Mouse (Mus musculus): ENCODE measurements around the gene Tmem132a.

The Tmem132a gene

DNA sequence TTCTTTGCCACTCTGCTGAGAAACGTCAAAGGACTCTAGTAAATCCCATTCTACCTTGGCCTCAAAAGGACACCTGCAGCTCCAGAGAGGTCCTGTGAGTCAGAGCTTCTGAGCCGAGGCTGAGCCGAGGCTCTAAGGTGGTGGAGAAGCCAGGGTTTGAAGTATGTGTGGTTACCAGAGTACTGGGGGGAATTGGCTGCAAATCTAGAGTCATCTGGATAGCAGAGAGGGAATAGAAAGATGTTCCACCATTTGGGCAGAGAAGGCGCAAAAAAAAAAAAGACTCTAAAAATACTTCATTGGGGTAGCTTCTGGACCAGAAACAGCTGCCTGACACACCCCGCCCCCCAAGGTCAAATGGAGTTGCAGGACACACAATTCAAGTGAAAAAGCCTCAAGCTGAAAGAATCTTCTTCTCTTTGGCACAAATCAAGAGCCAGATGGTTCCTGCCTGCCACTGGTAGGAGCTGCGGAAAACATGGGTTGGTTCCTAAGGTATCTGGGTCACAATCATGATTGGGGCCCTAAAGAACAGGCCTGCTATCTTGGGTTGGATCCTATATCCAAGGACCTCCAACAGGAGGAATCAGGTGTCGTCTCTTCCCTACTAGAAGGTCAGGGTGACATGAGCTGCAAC is 8.6 kb upstream of the Tmem132a start:
- DNase-seq (ENCODE audit: low spot score in 2 of 2) = no peak

DNA sequence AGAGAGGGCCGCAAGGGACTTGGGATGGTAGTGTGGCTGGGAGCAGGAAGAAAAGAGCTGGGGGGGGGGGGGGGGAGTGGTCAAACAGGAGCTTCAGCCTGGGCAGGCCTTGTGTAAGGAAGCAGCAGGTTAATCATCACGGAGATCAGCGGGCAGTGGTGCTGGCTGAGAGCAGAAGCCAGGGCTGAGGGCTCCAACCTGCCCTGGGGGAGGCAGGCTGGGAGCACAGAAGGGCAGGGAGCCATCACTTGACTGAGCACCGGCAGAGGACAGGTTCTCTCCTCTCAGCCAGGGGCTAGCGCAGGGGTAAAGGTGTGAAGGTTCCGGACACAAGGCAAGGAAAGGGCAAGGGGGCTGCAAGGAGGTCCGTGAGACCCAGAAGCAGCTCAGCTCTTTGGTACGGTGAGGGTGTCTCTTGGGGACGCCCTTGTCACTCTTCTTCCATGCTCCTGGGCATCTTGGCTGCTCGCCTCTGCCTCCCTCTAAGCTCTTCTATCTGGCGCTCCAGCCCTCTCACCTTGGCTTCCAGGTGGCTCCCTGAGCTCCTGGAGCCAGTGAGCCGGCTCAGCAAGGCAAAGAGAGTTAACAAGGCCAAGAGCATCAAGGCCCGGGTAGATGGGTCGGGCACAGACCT is 1.7 kb upstream of the Tmem132a start:
- DNase-seq (ENCODE audit: low spot score in 2 of 2) = no peak

DNA sequence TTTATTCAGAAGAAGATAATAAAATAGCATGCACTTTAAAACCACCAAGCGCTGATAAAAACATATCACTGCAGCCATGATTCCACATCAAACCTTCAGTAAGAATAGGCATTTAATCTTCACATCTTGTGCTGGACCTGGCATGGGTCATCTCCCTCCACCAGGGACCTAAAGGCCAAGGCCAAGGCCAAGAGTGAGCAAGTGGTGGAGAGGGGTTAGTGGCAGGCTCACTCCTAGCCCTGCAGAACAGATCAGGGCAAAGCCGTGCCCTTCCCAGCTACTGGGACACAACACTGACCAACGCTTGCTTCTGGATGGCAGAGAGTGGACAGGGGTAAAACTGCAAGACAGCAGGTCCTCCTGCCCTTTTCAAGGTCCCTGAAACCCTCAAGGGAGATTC is 936 bp upstream of the Tmem132a start:
- no peak for DNase-seq (ENCODE audit: low spot score in 2 of 2)

DNA sequence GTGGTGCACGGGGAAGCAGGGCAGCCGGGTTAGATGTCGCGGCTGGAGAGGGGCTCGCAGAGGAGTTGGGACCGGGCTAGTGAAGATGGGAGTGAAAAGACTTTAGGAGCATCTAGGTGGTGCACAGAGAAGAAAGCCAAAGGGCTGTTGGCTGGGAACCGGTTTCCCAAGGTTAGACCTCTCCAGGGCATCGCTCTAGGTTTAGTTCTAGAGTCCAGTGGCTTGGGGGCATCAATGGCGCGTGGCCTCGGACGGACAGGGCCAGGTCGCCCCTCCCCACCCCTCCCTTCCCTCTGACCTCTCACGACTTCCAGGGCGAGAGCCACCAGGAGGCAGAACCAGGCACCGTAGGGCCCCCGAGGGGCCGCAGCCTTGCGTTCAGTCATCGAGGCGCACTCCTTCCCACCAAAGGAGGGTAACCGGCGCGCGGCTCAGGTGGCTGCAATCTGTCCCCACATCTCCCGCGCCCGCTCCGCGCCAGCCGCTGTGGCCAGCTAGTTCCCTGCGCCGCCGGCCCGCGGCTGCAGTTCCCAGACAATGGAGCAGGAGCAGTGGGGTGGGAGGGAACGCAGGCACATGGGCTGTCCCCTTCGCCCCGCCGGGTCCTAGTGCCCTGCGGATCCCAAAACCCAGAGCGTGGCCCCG is 377 bp downstream of the Tmem132a start:
- DNase-seq (ENCODE audit: low spot score in 2 of 2) = peak; percentile 70 to 79

DNA sequence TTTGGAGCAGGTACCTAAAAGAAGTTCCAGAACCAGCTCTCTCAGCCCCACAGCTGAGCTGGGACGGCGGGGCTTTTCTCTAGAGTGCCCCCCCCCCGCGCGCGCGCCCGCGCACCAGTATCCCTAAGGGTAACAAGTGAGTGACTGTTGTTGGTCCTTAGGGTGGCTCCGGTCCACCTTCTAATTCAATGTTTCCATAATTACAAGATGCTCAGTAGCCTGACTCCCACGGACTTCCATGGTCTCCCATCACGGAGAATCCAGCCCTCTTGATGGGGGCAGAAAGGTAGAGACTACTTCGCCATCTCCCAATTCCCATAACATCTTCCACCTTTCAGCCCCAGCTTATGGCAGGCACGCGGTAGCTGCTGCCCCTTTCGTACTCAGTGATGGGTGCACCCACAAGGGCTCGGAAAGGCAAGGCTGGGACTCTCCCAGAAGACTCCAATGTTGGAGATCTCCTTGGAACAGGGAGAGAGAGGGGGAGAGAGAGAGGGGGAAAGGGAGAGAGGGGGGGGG is 1.1 kb downstream of the Tmem132a start:
- peak in 1 of 2 experiments; percentile 14 for DNase-seq (ENCODE audit: low spot score in 2 of 2)

DNA sequence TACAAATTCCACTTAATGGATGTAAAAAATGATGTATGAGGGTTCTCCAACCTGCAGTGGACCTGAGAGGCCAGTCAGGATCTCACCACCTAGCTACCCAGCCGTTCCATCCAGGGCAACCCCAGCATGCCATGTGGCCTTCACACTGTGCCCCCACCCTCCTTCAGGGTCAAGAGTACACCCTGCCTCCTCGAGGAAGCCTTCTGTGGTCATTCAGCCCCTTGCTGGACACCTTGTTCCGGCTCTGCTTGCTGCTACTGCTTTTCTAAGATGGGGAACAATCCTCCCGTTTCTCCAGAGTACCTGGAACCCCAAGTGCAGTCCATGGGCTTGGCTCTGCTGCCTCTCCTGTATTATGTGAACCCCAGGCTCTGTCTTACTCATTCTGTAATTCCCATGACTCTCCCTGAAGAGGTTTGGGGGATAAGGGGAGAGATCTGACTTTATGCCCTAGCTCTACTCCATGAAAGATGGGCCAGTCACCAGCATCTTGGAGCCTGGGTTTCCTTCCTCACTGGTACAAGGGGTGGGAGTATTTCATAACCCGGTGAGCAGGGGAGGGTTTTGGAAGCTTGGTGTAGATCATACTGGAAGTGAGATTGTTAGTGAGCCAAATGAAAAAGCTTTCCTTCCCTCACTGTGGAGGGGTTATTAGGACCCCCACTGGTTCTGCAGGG is 1.7 kb downstream of the Tmem132a start:
- DNase-seq (ENCODE audit: low spot score in 2 of 2) = peak in 1 of 2 experiments; percentile 11

DNA sequence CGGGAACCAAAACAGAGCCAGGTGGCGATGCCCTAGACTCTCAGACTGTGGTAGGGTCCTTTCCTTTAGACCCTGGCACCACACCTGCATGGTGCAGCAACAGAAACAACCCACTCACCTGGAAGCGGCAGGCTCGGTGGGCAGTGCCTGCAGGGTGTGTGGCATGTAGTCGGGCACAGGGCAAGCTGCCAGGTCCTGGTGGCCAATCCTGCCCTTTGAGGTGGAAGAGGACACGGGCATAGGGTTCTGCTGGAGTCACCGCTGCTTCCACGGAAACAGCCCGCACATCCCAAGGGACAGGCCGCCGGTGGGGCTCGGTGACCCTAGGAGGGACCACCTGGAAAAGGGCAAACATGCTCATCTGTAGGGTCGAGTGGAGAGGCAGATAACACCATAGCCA is 3.4 kb downstream of the Tmem132a start:
- no peak for DNase-seq (ENCODE audit: low spot score in 2 of 2)

DNA sequence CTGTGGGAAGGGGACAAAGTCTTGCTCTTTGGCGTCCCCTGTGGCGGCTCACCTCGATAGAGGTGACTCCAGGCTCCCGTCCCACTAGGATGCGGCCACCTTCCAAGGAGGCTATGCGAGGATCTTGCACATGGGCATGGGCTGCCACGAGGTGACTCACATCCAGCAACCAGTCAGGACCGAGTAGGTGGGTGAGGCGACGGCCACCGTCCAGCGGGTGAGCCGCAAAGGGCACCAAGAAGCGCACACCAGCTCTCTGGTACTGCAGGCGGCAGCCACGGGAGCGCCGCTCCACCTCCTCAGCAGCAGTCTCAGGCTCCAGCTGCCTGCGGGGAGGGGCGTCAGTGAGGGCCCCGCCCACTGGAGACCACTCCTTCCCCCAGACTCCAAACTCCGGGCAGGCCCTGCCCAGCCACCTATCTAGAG is 9.7 kb downstream of the Tmem132a start:
- DNase-seq (ENCODE audit: low spot score in 2 of 2) = peak in 1 of 2 experiments; percentile 15

DNA sequence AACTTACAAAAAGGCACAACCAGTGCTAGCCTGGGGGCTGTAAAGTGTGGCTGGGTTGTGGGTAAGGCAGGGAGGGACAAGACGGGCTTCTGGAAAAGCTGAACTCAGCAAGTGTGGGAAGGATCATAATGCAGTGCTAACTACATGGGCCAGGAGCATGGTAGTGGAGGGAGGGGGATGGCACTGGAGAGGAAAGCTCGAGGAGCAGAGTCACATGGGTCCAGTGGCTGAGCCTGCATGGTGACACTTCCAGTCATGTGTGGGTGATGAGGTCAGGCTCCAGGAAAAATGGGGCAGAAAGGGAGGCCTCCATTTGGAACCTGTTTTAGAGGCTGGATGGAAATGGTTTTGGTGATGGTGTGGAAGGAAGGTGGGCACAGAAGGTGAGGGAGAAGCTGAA is 13.2 kb downstream of the Tmem132a start:
- DNase-seq (ENCODE audit: low spot score in 2 of 2) = no peak

DNA sequence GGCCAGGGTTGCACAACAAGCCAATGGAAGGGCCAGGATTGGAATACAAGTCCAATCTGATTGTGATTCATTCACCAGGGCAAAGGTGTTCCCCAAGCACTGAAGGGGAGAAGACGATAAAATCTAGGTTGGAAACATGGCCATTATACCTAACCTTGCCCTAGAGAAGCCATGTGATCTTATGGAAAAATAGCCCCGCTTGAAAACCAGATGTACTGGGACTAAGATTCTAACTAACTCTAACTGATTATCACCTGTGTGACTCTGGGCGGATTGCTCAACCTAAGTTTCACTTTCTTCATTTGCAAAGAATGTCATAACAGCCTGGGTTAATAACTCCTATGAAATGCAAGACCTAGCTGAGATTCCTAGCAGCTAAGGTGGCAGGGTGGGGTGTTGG is 14.3 kb downstream of the Tmem132a start:
- DNase-seq (ENCODE audit: low spot score in 2 of 2) = no peak

DNA sequence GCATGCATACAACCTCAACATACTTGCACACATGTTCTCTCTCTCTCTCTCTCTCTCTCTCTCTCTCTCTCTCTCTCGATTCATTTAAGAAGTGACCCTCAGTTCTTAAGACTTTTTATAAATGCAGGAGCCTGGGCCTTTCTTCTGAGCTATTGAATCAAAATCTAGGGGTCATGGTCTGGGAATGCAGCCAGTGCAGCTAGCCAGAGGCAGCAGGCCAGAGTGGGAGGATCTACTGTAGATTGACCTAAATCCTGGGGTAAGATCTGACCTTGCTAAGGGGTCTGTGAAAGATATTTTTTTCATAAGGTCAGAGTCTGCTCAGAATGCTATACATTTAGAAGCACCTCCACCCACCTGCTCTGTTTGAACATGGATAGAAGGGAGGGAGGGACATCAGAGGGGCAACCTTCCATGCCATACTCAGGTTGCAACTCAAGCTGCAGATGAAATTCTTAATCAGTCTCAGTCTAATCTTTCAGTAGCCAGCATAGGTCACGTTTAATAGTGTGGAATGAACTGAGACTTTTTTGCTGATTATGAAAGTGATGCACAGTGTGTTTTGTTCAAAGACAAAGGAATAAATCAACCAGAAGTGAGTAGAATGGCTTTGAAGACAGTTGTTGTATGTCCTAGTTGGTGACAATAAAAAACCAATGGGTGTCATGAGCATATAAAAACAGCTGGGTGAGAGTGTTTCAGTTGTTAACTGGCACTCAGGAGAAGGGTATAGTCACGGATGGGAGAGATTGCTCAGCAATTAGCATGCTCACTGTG is 22.2 kb downstream of the Tmem132a start:
- no peak for DNase-seq (ENCODE audit: low spot score in 2 of 2)

DNA sequence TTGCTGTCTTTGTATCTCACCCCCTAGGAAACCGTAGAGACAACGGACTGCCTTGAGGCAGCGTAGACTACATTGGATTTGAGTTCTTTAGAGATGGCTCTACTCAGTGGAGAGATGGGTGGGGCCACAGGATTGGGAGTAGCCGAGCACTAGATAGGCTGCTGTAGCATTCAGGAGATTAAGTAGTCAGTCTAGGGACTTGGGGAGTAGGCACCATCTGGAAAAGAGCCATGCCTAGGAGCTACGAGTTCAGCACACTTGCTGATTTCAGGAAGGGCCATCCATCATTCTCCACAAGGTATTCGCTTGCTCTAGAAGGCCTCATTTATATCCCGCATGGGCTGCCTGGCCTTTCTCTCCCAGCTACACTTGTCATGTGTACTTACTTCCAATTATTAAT is 23.6 kb downstream of the Tmem132a start:
- no peak for DNase-seq (ENCODE audit: low spot score in 2 of 2)

DNA sequence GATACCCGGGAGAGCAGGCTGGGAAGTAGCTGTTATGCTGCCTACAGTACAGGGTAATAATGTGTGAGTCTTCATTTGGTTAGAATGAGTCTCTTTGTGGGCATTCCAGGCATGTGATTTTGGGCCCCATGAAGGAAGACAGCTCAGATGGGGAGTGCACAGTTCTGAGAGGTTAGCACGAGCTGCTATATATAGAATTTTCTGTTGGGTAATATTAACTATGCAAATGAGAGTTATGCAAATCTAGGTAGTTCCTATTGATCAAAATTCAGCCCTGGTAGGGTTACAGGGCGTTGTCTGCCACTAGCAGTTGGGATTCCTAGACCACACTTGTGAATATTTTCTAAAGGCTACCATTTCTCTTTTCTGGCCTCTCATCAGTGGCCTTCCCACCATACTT is 24.3 kb downstream of the Tmem132a start:
- DNase-seq (ENCODE audit: low spot score in 2 of 2) = no peak

DNA sequence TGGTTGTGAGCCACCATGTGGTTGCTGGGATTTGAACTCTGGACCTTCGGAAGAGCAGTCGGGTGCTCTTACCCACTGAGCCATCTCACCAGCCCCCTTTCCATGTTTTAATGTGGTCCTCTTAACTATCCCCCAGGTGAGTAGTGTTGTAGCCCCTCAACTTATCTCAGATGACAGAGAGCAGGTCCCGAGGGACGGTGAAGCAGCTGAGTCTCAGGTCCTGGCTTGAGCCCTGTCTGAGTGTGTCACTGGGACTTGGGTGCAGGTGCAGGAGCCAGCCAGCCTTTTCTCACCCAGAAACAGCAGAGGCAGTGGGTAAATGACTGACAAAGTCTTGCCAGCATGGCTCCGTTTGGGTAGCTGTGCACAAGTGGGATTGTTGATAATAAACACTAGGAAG is 25.5 kb downstream of the Tmem132a start:
- no peak for DNase-seq (ENCODE audit: low spot score in 2 of 2)

DNA sequence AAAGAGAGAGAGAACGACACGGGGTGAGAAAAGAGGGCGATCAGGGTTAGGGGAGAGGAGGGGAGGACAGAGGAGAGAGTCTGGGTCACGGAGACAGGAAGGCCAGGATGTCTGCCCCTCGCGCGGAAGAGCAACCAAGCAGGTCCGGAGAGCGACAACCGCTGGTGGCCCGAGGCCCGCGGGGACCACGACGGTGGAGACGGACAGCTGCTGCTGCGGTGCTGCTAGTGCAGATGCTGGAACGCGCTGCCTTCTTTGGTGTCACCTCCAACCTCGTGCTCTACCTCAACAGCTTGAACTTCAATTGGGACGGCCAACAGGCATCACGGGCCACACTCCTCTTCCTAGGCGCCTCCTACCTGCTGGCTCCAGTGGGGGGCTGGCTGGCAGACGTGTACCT is 26.8 kb downstream of the Tmem132a start:
- no peak for DNase-seq (ENCODE audit: low spot score in 2 of 2)

DNA sequence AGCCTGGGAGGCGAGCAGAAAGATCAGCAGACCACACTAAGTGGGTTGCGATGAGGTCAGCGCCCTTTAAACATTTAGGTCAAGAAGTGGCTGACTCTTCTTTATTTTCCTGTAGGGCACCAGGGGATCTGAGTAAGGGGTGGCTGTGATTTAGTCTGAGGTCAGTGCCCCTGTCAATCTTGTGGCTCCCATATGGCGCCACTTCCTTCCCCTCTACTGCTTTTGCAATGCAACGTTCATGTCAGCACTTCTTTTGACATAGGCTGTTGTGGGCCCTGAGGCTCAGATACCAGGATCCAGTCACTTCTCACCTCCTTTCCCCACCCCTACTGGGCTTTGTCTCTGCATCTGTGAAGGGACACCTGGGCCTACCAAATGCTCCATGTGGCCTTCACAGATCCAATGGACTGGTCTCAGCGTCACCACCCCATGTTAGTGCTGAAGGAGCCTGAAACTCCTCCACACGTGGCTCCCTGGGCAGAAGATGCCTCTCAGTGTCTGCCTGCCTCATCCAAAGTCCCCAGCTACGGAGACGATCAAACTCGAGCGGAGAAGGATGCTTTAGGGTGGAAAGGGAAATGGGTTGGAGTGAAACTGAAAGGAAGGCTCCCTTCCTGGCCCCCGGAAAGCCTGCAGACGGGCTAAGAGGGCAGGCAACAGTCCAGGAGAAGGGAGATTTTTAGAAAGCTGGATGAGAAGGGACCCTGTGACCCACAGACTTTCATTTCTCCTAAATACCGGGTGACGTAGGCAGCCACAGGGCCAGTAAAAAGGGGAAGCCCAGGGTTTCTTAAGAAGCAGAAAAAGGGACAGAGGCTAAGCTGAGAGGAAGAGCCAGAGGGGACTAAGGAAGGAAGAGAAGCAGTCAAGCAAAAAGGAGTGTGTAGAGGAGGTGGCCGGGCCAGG is 27.8 kb downstream of the Tmem132a start:
- DNase-seq (ENCODE audit: low spot score in 2 of 2) = no peak

DNA sequence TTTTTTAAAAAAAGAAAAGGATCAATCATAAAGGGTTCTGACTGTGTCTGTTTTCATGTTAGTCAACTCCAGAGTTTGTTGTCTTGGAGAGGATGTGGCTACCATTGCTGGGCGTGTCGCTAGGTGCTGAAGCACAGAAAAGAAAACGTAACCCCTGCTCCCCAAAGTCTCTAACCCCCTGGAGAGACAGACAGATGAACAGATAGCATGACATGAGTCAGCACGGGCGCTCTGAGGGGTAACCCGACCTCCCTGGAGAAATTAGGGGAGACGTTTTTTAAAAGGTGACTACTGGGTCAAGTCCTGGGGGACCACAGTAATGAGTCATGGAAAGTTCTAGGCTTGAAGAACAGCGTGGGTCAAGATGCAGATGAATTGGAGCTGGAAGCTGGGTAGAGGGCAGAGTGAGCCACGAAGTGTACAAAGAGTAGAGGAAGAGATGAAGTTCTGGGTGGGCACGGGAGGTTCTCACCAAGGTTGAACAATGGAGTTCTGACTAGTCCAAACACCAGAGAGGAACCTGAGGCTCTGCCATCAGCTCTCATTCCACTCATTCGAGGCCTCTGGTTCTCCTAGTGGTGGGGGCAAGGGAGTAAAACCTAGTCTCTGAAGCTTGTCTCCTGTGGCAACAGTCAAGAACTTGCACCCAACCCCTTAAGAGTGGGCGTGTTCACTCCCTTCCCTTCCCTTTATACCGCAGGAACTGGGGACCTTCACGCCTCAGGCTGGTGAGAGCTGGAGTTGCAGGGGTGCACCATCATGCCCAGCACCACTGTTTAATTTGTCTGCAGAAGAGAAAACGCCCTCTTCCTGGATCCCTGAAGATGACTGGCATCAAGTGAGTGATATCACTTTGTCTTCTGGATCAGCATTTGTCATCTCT is 30.5 kb downstream of the Tmem132a start, which contains the start of gene Slc15a3:
Gene Slc15a3, plus strand, starts transcription at position 718 of the 883 bp plus-strand sequence.
- no peak for DNase-seq (ENCODE audit: low spot score in 2 of 2)

DNA sequence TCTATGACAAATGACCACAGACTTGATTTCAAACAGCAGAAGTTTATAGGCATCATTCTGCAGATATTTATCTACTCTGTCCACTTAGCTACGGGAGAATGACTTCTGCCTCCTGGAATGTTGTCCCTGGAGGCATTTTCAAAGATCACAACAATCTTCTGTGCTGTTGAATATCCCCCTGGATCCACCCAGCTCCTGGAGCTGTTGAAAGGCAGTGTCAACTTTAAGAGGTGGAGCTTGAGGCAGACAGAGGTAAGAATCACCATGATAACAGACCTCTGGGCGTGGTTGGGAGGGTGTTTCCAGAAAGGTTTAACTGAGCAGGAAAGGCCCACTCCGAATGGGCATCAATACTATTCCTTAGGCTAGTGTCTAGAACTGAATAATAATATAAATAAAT is 34.1 kb downstream of the Tmem132a start:
- no peak for DNase-seq (ENCODE audit: low spot score in 2 of 2)

DNA sequence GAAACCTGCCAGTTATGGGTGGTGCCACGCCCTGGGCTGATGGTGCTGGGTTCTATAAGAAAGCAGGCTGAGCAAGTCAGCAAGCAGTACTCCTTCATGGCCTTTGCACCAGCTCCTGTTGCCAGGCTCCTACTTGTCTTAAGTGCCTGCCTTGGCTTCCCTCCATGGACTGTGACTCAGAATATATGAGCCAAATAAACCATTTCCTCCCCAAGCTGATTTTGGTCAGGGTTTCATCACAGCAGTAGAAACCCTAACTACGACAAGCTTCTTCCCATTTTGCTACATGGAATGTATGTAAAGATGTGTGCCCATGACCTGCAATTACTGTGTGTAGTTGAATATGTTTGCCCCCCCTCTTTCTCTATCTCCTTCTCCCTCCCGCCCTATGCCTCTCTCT is 36.1 kb downstream of the Tmem132a start:
- no peak for DNase-seq (ENCODE audit: low spot score in 2 of 2)

DNA sequence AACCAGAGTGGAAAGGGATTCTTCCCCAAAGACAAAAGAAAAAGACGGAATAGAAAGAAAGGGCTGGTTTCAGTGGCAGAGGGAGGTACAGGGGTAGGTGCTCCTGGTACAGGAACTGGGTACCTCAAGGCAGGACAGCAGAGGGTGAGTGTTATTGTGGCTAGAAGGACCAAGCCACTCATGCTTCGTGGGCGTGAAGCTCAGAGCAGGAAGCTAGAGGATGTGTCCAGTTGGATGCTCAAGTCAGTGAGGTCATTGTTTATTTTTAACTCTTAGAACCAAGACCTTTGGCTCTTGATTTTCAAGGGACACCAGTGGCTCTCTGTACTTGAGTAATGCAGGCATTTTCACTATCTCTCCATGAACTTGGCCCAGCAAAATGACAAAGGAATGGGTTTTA is 37.7 kb downstream of the Tmem132a start:
- DNase-seq (ENCODE audit: low spot score in 2 of 2) = no peak

Data from frontal cortex, postnatal 14 days (tissue).